Mouse (Mus musculus) erythroblast, embryonic 14.5 days (primary cell): Measurements from ENCODE around the gene Amt.

ENCODE experiments used
- GATA1 ChIP-seq: IDR thresholded peaks from 2 replicates; pipeline ENCODE4 v1.6.1; 2012; ENCODE audit warnings: low read length, inconsistent platforms, mixed read lengths
- TAL1 ChIP-seq: IDR thresholded peaks from 3 replicates; pipeline ENCODE4 v1.6.1; 2012; ENCODE audit warnings: low read length, inconsistent platforms, mixed read lengths

DNA sequence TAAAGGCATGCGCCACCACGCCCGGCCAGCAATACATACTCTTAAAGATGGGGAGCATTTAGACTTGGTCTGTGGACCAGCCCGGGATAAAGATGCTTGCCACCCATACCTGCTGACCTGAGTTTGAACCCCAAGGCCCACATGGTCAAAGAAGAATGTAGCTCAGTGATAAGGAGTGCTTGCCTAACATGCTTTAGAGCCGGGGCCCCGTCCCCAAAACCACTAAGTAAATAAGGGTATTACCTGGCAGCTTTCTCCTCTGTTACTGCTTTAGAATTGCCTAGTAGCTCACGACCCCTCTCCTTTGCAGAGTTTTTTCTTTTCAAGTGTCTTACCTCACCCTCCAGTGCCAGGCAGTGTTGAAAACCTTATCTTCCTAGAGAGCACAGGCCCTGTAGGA, 43.9 kb upstream of the Amt start:
- TF ChIP-seq GATA1 (no peak), TAL1 (no peak)
